Mouse (Mus musculus): Measurements from ENCODE around the gene Dnajc17. TPM values are rescaled to one million over a fixed set of nuclear protein-coding genes. Genes with fewer than 3 reads are reported as not detected.

Gene Dnajc17
- polyA plus RNA-seq, 1 experiment, result 3.6 TPM

Other genes starting within 250 kb of the Dnajc17 start
- 12.4 and 16.0 TPM in 2 replicates for gene Ccdc32, start 179.4 kb downstream of the Dnajc17 start, polyA plus RNA-seq (2012; rRNA removed)
- gene Rpusd2, start 174.0 kb downstream of the Dnajc17 start, polyA plus RNA-seq (2012; rRNA removed), result 2.3 and 4.0 TPM in 2 replicates
- 0.43 and 1.1 TPM in 2 replicates for gene Knl1, start 161.7 kb downstream of the Dnajc17 start, polyA plus RNA-seq (2012; rRNA removed)
- 23.0 and 25.3 TPM in 2 replicates for gene Rad51, start 96.0 kb downstream of the Dnajc17 start, polyA plus RNA-seq (2012; rRNA removed)
- 31.2 and 52.2 TPM in 2 replicates for gene Rmdn3, start 51.8 kb downstream of the Dnajc17 start, polyA plus RNA-seq (2012; rRNA removed)
- gene Gchfr, start 41.0 kb downstream of the Dnajc17 start, polyA plus RNA-seq (2012; rRNA removed), result 55.8 and 78.9 TPM in 2 replicates
- 0.30 and 0.35 TPM in 2 replicates for gene Gm14137, start 34.3 kb downstream of the Dnajc17 start, polyA plus RNA-seq (2012; rRNA removed)
- gene Zfyve19, start 178 bp downstream of the Dnajc17 start, polyA plus RNA-seq (2012; rRNA removed), result 45.2 and 62.6 TPM in 2 replicates
- 424 and 448 TPM in 2 replicates for gene Ppp1r14d, start 21.1 kb upstream of the Dnajc17 start, polyA plus RNA-seq (2012; rRNA removed)
- gene Spint1, start 28.6 kb upstream of the Dnajc17 start, polyA plus RNA-seq (2012; rRNA removed), result 196 and 257 TPM in 2 replicates
- gene Rhov, start 62.5 kb upstream of the Dnajc17 start, polyA plus RNA-seq (2012; rRNA removed), result 1.2 and 1.4 TPM in 2 replicates
- 16.4 and 19.2 TPM in 2 replicates for gene Vps18, start 79.9 kb upstream of the Dnajc17 start, polyA plus RNA-seq (2012; rRNA removed)
- gene Dll4, start 117.0 kb upstream of the Dnajc17 start, polyA plus RNA-seq (2012; rRNA removed), result 15.6 and 17.0 TPM in 2 replicates
- 5.3 and 6.8 TPM in 2 replicates for gene Chac1, start 142.4 kb upstream of the Dnajc17 start, polyA plus RNA-seq (2012; rRNA removed)